Mouse (Mus musculus) right cerebral cortex, postnatal 10 days (tissue): ENCODE data around the gene Cotl1.

Experiments used
- DNase-seq, 2 experiments: peaks; one replicate each; pipeline ENCODE4 v3.0.0; 2021; ENCODE audit warnings: low spot score in 2 of 2

Gene Cotl1

GRCm38 (mm10) chr8:119786871-119787270 lies 53.5 kb downstream of the Cotl1 start:
- no peak for DNase-seq

DNA sequence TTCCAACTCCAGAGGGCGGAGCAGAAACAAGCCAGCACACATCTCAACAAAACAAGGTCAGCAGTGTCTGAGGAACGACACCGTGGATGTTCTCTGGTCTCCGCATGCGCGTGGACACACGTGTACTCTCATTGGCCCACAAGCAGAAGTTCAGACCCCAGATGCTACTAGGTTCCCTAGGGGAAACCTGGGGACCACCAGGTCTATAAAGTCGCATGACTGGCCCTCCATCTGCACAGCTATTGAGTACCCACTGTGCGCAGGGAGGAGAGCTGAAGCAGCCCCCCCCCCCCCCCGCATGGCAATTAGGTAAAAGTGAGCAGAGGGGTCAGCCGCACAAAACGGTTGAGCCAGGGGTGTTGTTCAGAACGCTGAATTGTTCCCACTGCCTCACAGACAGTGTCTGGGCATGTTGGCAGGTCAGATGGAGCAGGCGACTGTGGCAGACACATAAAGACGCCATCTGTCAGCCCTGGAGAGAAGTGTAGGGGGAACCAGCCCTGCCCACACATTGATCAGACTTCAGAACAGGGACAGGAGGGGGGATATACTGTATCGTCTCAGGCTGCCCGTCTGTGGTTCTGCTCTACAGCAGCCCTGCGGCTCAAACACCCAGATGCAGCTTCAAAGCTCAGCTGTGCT lies 54.5 kb downstream of the Cotl1 start:
- peak in 1 of 2 experiments; percentile 55 for DNase-seq

- no peak for DNase-seq
These were observed 55.7 kb downstream of the Cotl1 start for GRCm38 (mm10) chr8:119784676-119785075.

GRCm38 (mm10) chr8:119784141-119784574 lies 56.2 kb downstream of the Cotl1 start:
- no peak for DNase-seq

DNA sequence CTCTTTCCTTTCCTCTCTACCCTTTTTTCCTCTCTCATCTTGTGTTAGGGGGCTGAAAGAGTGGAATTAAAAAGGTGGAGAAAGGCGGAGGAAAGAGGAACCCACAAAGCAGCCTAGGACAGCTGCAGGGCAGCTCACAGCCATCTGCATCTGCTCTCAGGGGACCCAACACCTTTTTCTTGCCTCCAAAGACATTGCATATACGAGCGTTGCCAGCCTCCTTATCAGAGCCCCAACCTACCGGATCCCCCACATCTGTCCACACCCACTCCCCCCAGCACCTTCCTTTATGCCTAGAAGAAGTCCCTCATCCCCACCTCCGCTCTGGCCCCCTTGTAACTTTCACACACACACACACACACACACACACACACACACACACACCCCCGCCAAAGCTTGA lies 56.8 kb downstream of the Cotl1 start:
- DNase-seq = no peak

DNA sequence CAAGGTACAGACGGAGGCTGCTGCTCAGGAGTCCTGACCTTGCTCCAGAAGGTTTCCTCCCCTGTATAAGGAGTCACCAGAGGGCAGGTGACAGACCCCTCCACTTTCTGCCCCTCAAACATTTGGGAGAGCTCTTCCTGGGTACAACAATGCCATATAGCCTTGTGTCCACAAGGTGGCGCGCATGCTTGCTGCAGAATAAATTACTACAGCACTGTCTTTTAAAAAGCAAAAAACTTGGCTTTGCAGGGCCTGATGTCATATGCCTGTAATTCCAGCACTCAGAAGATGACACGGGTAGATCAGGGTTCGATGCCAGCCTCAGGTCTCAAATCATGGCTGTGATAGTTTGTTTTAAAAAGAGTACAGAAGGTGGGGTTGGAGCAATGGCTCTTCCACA lies 57.6 kb downstream of the Cotl1 start:
- DNase-seq = peak; percentile 85 to 89

GRCm38 (mm10) chr8:119781086-119781840 lies 59.1 kb downstream of the Cotl1 start:
- no peak for DNase-seq

DNA sequence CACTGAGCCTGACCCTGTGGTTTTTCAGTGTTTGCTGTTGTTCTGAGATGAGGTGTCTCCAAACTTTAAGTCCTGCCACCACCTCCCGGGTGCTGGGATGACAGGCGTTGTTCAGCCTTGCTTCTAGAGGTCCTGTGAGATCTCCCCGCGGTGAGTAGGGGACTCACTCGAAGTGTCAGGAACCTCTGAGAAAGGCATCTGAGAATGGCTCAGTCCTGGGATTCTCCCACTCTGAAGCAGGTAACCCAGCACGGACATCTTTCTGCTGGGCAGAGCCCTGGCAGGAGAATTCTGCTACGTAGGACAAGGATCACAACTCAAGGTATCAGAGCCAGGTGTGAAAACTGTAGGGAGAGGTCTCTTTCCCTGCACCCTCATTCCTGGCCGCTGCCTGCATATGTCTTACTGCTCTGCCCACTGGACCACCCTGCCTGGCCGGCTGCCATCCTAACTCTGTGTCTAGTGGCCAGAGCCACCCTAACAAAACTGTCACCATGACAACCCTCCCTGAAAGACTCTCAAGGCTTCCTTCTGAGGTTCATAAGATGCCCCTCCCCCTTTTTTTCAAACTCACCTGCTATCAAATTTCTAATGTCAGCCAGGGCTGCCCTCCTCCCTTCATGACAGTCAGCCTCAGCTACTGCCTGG lies 59.8 kb downstream of the Cotl1 start:
- DNase-seq = no peak

- DNase-seq = peak; percentile 90 to 91
These were observed 61.2 kb downstream of the Cotl1 start for GRCm38 (mm10) chr8:119779013-119779737.

GRCm38 (mm10) chr8:119778263-119778662 lies 62.1 kb downstream of the Cotl1 start, which contains the start of gene Tldc1:
Tldc1 (minus strand) TSS chr8:119778416.
- peak; percentile 99 to 100 for DNase-seq

- DNase-seq = peak in 1 of 2 experiments; percentile 58
These were observed 62.6 kb downstream of the Cotl1 start for GRCm38 (mm10) chr8:119777765-119778164.

- DNase-seq = no peak
These were observed 63.6 kb downstream of the Cotl1 start for GRCm38 (mm10) chr8:119776668-119777245.

DNA sequence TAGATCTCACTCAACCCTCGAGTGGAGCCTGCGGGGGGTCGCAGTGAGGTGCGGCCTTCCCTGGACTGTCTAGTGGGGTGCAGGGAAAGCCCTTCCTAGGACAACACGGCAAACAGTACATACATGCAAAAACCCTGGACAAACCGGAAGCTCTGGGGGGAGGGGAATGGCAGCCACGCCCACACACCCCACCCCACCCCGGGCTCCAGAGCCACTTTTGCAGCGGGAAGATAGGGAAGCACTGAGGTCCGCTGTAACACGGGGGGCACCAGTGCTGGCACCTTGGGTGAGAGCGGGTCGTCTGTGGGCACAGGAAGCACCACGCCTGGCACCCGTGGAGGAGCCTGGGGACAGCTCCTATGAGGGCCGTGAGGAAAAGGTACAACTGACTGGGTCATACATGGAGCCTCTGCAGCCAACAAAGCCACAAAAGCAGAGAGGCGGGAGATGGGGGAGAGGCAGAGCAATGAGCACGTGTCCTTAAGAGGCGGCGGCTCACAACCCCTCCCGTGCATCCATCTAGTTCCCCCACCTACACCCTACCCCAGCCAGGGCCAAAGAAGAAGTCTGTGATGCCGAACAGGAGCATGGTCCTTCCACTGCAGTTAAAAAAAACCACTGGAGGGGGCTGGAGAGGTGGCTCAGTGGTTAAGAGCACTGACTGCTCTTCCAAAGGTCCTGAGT lies 74.4 kb downstream of the Cotl1 start:
- no peak for DNase-seq

DNA sequence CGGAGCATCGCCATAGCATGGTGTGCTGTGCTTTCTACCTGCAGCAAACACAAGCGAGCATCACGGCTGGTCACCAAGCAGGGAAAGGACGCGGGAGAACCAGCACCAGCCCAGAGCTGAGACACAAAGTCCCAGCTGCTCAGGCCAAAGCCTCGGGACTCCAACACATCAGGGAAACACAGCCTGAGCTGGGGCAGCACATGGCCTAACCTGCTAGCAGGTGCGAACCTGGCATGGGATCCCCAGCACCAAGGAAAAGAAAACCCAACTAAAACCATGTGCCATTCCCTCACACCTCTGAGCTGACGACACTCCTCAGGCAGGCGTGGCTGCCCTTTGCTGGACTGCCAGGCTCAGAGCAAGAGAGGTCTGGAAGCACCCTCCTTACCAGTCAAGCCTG lies 75.0 kb downstream of the Cotl1 start:
- DNase-seq = no peak

DNA sequence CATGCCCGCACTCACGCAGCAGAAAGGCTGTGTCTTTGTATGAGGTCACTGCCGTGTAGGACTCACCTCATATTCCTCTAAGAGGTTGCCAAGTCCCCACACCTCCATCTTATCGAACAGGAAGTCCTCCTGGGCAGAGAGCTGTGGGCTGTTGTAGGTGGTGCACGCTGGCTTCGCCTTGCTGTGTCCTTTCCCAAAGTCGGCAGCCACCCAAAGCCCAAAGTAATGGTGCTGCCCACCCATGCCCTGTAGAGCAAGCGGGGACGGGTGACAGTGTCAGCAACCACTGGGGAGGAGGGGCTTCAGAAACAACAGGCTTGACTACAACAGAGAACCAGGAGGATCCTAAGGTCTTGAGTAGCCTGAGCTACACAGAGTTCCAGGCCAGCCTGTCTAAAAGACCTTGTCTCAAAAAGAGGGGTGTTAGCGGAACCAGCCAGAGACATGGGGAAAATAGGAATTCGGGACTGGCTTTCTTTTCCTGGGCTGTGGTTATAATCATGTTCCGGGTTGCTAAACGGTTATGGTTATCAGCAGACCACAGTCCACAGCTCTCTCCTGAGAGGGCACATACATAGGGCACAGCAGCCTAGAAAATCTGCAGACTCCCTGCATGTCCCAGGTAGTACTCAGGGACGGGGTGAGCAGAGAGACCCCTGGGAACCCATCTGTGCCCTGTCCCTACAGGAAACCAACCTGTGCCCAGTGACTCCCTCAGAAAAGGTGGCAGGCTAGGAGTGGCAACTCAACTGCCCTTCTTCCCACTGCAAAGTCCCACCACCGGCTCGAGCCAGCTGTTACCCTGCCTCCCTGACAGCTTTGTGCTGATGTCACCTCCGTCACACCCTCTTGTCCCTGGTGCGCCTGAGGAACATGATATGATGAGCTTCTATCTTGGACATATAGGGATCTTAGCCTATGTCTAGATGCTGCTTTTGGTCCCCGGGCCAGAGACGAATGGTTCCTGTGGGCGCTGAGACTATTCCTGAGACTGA lies 77.8 kb downstream of the Cotl1 start:
- DNase-seq = no peak

DNA sequence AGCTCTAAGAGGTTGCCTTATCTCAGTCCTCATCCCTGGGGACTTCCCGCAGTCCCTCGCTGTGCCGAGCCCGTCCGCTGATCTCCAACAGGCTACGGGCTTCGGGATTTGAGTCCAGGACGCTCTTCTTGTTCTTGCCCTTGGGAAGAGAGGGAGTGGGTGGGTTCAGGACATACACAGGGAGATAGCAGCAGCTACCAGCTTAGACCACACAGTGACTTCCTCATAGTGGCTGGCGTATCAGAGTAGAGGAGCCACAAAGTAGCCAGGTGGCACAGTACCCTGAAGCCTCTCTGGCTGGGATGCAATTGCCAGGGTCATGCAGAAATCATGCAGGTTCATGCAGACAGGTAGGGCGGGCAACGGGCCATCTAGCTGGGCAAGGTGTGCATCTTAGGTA lies 78.7 kb downstream of the Cotl1 start:
- no peak for DNase-seq
